Mouse (Mus musculus) lung, embryonic 16.5 days (tissue): ENCODE measurements around the gene Mgat5. TPM values are rescaled to one million over a fixed set of nuclear protein-coding genes. Genes with fewer than 3 reads are reported as not detected.

Experiments
- ATAC-seq: fragments of 200-750 bp; cut with Nextera tagmentation; 2 replicates; pipeline ENCODE4 v1.8.0; 2017; ENCODE audit warnings: low read depth, mild to moderate bottlenecking, moderate library complexity
- H3K27ac ChIP-seq: fragments of 300-500 bp; sonication (generic); 2 replicates; pipeline ENCODE4 v1.5.1; 2014; ENCODE audit warnings: mild to moderate bottlenecking, control low read depth, low read length
- H3K27me3 ChIP-seq: fragments of 300-500 bp; sonication (generic); 2 replicates; pipeline ENCODE4 v1.6.1; 2014; ENCODE audit warnings: low read depth, low read length, mixed read lengths; ENCODE audit not compliant: control insufficient read depth, insufficient read depth
- H3K36me3 ChIP-seq: fragments of 300-500 bp; sonication (generic); 2 replicates; pipeline ENCODE4 v1.6.1; 2014; ENCODE audit warnings: low read length; ENCODE audit not compliant: control insufficient read depth, insufficient read depth
- H3K4me1 ChIP-seq: fragments of 300-500 bp; sonication (generic); replicated peaks from 2 replicates; pipeline ENCODE4 v1.6.1; 2014; ENCODE audit warnings: low read length, mixed read lengths; ENCODE audit not compliant: control insufficient read depth, insufficient read depth
- H3K4me2 ChIP-seq: fragments of 300-500 bp; sonication (generic); 2 replicates; pipeline ENCODE4 v1.6.1; 2014; ENCODE audit warnings: low read depth, low read length, control low read depth
- H3K4me3 ChIP-seq: fragments of 300-500 bp; sonication (generic); 2 replicates; pipeline ENCODE4 v1.5.1; 2014; ENCODE audit warnings: mild to moderate bottlenecking, low read length, control low read depth
- H3K9ac ChIP-seq: fragments of 300-500 bp; sonication (generic); 2 replicates; pipeline ENCODE4 v1.6.1; 2014; ENCODE audit warnings: low read length, control low read depth
- H3K9me3 ChIP-seq: fragments of 300-500 bp; sonication (generic); 2 replicates; pipeline ENCODE4 v1.6.1; 2016; ENCODE audit warnings: low read length; ENCODE audit not compliant: control insufficient read depth
- WGBS: fragments of 180-500 bp; shearing (Covaris S2); extraction: QIAGEN DNeasy Blood & Tissue Kit; methylation state at CpG from one replicate; pipeline ENCODE4 v1.1.7; 2014; 5-methylcytosine and 5-hydroxymethylcytosine counted together
- polyA plus RNA-seq: library from polyadenylated mRNA; unstranded; fragments of >200 nt; fragmentation: Nextera tagmentation; extraction: Ambion mirVana; gene quantifications from 2 replicates; pipeline ENCODE4 v1.2.1, GENCODE M21; 2015

Gene Mgat5
- polyA plus RNA-seq, 1 experiment from 2014 or later = 4.1 TPM

GRCm38 (mm10) chr1:127444836-127445485 lies 240.1 kb downstream of the Mgat5 start:
- Histone ChIP-seq H3K27me3 (no peaks in the 10 kb centered on the region), H3K9me3 (no peaks in the 10 kb centered on the region), H3K4me1 (peaks cover 6% of the 10 kb centered on the region; the same call in 1 of the 2 replicates), H3K36me3 (no peaks in the 10 kb centered on the region; the same call in 1 of the 2 replicates), H3K9ac (no peak overlapping the region), H3K27ac (no peak overlapping the region), H3K4me3 (no peak overlapping the region), H3K4me2 (no peak overlapping the region)
- ATAC-seq = peak; percentile 19; the same call in 1 of the 2 replicates
- WGBS = 52% methylated on average over 5 of the region's 5 CpGs

DNA sequence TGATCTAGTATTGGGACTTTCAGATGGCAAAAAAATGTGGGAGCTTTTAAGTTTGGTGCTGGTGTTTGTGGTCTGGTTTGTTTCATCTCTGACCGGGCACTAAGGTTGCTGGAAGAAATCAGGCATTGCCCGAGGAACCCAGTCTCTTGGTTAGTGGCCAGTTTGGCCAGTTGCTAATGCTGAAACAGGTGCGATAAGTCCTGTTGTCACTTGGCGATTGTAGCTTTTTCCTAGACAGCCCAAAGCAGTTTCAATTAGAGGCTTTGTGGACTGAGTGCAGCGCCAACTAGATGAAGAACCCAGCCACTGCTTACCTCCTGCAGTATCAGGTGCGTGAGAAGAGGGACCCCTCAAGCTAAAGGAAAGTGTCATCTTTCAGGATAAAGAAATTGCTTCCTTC lies 248.6 kb downstream of the Mgat5 start:
- Histone ChIP-seq H3K4me2 (no peak overlapping the region), H3K27ac (no peak overlapping the region), H3K27me3 (no peaks in the 10 kb centered on the region), H3K4me3 (no peak overlapping the region), H3K9ac (no peak overlapping the region), H3K36me3 (no peaks in the 10 kb centered on the region; the same call in 1 of the 2 replicates), H3K9me3 (no peaks in the 10 kb centered on the region), H3K4me1 (no peaks in the 10 kb centered on the region)
- WGBS = 84% methylated on average over 6 of the region's 6 CpGs
- ATAC-seq = no peak

- no peak overlapping the region for H3K9ac ChIP-seq
- no peaks in the 10 kb centered on the region for H3K9me3 ChIP-seq
- H3K4me3 ChIP-seq = no peak overlapping the region
- H3K4me2 ChIP-seq = no peak overlapping the region
- 12% methylated on average over 6 of the region's 6 CpGs for WGBS
- no peaks in the 10 kb centered on the region for H3K27me3 ChIP-seq
- H3K36me3 ChIP-seq = no peaks in the 10 kb centered on the region; the same call in 1 of the 2 replicates
- ATAC-seq = peak; percentile 38; the same call in 1 of the 2 replicates
- no peak overlapping the region for H3K27ac ChIP-seq
- no peaks in the 10 kb centered on the region for H3K4me1 ChIP-seq
These were observed 254.2 kb downstream of the Mgat5 start for GRCm38 (mm10) chr1:127459015-127459451.

- Histone ChIP-seq H3K4me3 (no peak overlapping the region), H3K36me3 (no peaks in the 10 kb centered on the region; the same call in 1 of the 2 replicates), H3K9ac (no peak overlapping the region), H3K27ac (no peak overlapping the region), H3K4me1 (no peaks in the 10 kb centered on the region), H3K9me3 (no peaks in the 10 kb centered on the region), H3K27me3 (no peaks in the 10 kb centered on the region), H3K4me2 (no peak overlapping the region)
- no peak for ATAC-seq
- WGBS = 73% methylated on average over 7 of the region's 7 CpGs
These were observed 254.8 kb downstream of the Mgat5 start for GRCm38 (mm10) chr1:127459576-127459975.

DNA sequence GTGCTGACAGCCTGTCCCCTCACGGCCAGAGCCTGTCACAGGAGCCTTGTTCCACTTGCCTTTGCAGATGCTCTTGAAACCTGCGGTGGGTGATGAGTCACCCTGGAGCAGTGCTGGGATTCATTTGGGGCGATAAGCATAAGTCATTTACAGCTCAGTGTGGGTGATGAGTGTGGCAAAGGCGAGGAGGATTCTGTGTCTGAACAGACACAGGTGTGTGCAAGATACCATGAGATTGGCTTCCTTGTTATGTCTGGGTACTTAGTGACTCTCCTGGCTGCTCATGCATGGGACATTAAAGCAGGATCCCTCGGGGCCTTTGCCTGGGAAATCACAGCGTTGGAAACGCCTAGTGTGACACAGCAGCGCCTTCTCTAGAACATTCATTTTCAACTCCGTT lies 256.2 kb downstream of the Mgat5 start:
- Histone ChIP-seq H3K4me2 (no peak overlapping the region), H3K9ac (no peak overlapping the region), H3K27me3 (no peaks in the 10 kb centered on the region), H3K9me3 (no peaks in the 10 kb centered on the region), H3K36me3 (no peaks in the 10 kb centered on the region; the same call in 1 of the 2 replicates), H3K4me3 (no peak overlapping the region), H3K4me1 (no peaks in the 10 kb centered on the region), H3K27ac (no peak overlapping the region)
- 85% methylated on average over 9 of the region's 9 CpGs for WGBS
- no peak for ATAC-seq

GRCm38 (mm10) chr1:127464041-127464440 lies 259.2 kb downstream of the Mgat5 start:
- Histone ChIP-seq H3K4me1 (no peaks in the 10 kb centered on the region), H3K4me3 (no peak overlapping the region), H3K9ac (no peak overlapping the region), H3K9me3 (no peaks in the 10 kb centered on the region), H3K27ac (no peak overlapping the region), H3K4me2 (no peak overlapping the region), H3K36me3 (no peaks in the 10 kb centered on the region; the same call in 1 of the 2 replicates), H3K27me3 (no peaks in the 10 kb centered on the region)
- 65% methylated on average over 6 of the region's 6 CpGs for WGBS
- no peak for ATAC-seq

DNA sequence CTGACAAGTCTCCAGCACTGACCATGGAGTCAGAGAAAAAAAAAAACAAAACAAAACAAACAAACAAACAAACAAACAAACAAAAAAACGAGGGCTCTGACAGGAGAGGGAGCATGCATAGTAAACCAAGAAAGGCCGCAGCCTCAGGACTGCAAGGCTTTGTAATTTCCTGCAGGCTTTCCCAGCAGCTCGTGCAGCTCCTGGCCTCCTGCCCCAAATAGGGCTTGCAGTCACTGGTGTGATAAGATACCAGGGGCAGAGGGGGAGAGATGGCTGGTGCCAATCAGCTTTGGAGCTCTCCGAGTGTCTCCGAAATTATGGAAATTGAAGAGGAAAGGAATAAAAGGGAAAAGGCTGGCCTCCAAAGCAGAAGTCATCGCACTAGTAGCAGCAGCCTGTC lies 260.5 kb downstream of the Mgat5 start:
- no peak for ATAC-seq
- H3K4me1 ChIP-seq = no peaks in the 10 kb centered on the region
- no peak overlapping the region for H3K4me3 ChIP-seq
- H3K27ac ChIP-seq = no peak overlapping the region
- WGBS = 55% methylated on average over 6 of the region's 6 CpGs
- no peaks in the 10 kb centered on the region for H3K27me3 ChIP-seq
- no peaks in the 10 kb centered on the region for H3K9me3 ChIP-seq
- no peak overlapping the region for H3K4me2 ChIP-seq
- no peaks in the 10 kb centered on the region; the same call in 1 of the 2 replicates for H3K36me3 ChIP-seq
- no peak overlapping the region for H3K9ac ChIP-seq

- Histone ChIP-seq H3K9ac (no peak overlapping the region), H3K4me2 (no peak overlapping the region), H3K4me1 (no peaks in the 10 kb centered on the region), H3K36me3 (no peaks in the 10 kb centered on the region), H3K4me3 (no peak overlapping the region), H3K27ac (no peak overlapping the region), H3K27me3 (no peaks in the 10 kb centered on the region), H3K9me3 (no peaks in the 10 kb centered on the region)
- no peak for ATAC-seq
- 97% methylated on average over 5 of the region's 5 CpGs for WGBS
These were observed 262.4 kb downstream of the Mgat5 start for GRCm38 (mm10) chr1:127467238-127467637.

DNA sequence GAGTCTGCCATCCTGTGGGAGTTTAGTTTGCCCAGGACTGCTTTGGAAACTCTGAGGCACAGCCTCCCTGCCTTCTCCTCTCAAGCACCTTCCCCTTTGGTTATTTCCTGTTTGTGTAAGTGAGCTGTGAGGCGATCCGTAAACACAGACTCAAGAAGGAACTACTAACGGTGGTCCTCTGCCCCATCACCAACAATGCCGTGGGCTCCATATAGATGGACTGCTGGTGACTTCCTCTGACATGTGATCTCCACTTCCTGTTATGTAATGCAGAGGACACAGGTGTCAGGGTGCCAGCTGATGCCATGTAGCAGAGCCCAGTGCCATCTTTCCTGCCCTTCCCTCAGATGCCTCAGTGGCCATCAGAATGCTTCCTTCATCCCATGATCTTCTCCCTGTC lies 265.4 kb downstream of the Mgat5 start:
- H3K4me3 ChIP-seq = no peak overlapping the region
- H3K9me3 ChIP-seq = no peaks in the 10 kb centered on the region
- H3K9ac ChIP-seq = no peak overlapping the region
- 52% methylated on average over 4 of the region's 4 CpGs for WGBS
- no peak overlapping the region for H3K27ac ChIP-seq
- H3K4me1 ChIP-seq = no peaks in the 10 kb centered on the region
- H3K27me3 ChIP-seq = no peaks in the 10 kb centered on the region
- H3K4me2 ChIP-seq = no peak overlapping the region
- no peak for ATAC-seq
- H3K36me3 ChIP-seq = no peaks in the 10 kb centered on the region
